Mouse (Mus musculus) kidney, postnatal 10 days (tissue): ENCODE data around the gene Tmem251.

Experiments used
- DNase-seq: peaks from one replicate; pipeline ENCODE4 v3.0.0; 2021; ENCODE audit warnings: mixed read lengths

Tmem251 gene

GRCm38 (mm10) chr12:102743589-102744574 is at the start of gene Tmem251, which contains the start of gene Moap1:
TSS of gene Tmem251 (plus strand) at chr12:102743762.
TSS of gene Moap1 (minus strand) at chr12:102743661.
- DNase-seq: peak; percentile 95

- no peak for DNase-seq
These were observed 48.0 kb upstream of the Tmem251 start for GRCm38 (mm10) chr12:102695369-102696239.

GRCm38 (mm10) chr12:102696635-102697354 is 46.8 kb upstream of the Tmem251 start:
- DNase-seq: no peak

GRCm38 (mm10) chr12:102697381-102697780 is 46.2 kb upstream of the Tmem251 start:
- no peak for DNase-seq

- DNase-seq: no peak
These were observed 45.4 kb upstream of the Tmem251 start for GRCm38 (mm10) chr12:102698089-102698684.

GRCm38 (mm10) chr12:102699156-102699555 is 44.4 kb upstream of the Tmem251 start:
- no peak for DNase-seq

- DNase-seq: no peak
These were observed 43.1 kb upstream of the Tmem251 start for GRCm38 (mm10) chr12:102700453-102700852.

- no peak for DNase-seq
These were observed 41.8 kb upstream of the Tmem251 start for GRCm38 (mm10) chr12:102701691-102702207.

- DNase-seq: peak; percentile 95
These were observed 41.0 kb upstream of the Tmem251 start for GRCm38 (mm10) chr12:102702356-102703110.

- peak; percentile 61 for DNase-seq
These were observed 40.5 kb upstream of the Tmem251 start for GRCm38 (mm10) chr12:102703111-102703412.

GRCm38 (mm10) chr12:102703441-102703840 is 40.1 kb upstream of the Tmem251 start:
- DNase-seq: no peak

GRCm38 (mm10) chr12:102703921-102704408 is 39.6 kb upstream of the Tmem251 start:
- no peak for DNase-seq

- DNase-seq: peak; percentile 79
These were observed 38.9 kb upstream of the Tmem251 start, which contains the start of gene Itpk1 for GRCm38 (mm10) chr12:102704457-102705198. TSS of gene Itpk1 (minus strand) at chr12:102704930.

GRCm38 (mm10) chr12:102705216-102705871 is 38.2 kb upstream of the Tmem251 start:
- peak; percentile 94 for DNase-seq

GRCm38 (mm10) chr12:102705906-102706640 is 37.5 kb upstream of the Tmem251 start:
- DNase-seq: no peak

- DNase-seq: no peak
These were observed 36.6 kb upstream of the Tmem251 start for GRCm38 (mm10) chr12:102706833-102707463.

GRCm38 (mm10) chr12:102708220-102708619 is 35.3 kb upstream of the Tmem251 start:
- no peak for DNase-seq

- no peak for DNase-seq
These were observed 33.7 kb upstream of the Tmem251 start for GRCm38 (mm10) chr12:102709896-102710295.
